Mouse (Mus musculus): ENCODE results near the gene Tspan13. TPM values are rescaled to one million over a fixed set of nuclear protein-coding genes. Genes with fewer than 3 reads are reported as not detected.

Tspan13 gene
- polyA plus RNA-seq (2021; fragmentation: Nextera tagmentation) = 424 and 476 TPM in 2 replicates
- long read RNA-seq, experiment 1, transcript Tspan13-201 (6 exons, 1,932 nt) = major isoform, 745 of 808 reads
- long read RNA-seq, experiment 1, partial matches to known transcripts = 17 of 808 reads
- long read RNA-seq, experiment 1, other reads (novel, unspliced or antisense) = 46 of 808 reads
- long read RNA-seq, experiment 2, transcript Tspan13-201 (6 exons, 1,932 nt) = major isoform, 2,229 of 2,287 reads
- long read RNA-seq, experiment 2, partial matches to known transcripts = 13 of 2,287 reads
- long read RNA-seq, experiment 2, other reads (novel, unspliced or antisense) = 45 of 2,287 reads

GRCm38 (mm10) chr12:36042348-36042778 lies at the start of gene Tspan13:
Gene Tspan13, minus strand, starts transcription at chr12:36042500.

GRCm38 (mm10) chr12:35992711-35993110 lies 49.6 kb downstream of the Tspan13 start, which contains the start of gene Agr2:
Gene Agr2, plus strand, starts transcription at chr12:35992907.

Other genes starting within 250 kb of the Tspan13 start
- not detected in 2 replicates for gene Agr3, start 116.9 kb downstream of the Tspan13 start, polyA plus RNA-seq (2021; fragmentation: Nextera tagmentation)
- gene Agr2, start 49.6 kb downstream of the Tspan13 start, polyA plus RNA-seq (2021; fragmentation: Nextera tagmentation) = not detected in 2 replicates
- gene Ankmy2, start 114.6 kb upstream of the Tspan13 start, polyA plus RNA-seq (2021; fragmentation: Nextera tagmentation) = 35.1 and 35.8 TPM in 2 replicates
- 33.6 and 36.9 TPM in 2 replicates for gene Bzw2, start 115.6 kb upstream of the Tspan13 start, polyA plus RNA-seq (2021; fragmentation: Nextera tagmentation)
- not detected in 2 replicates for gene Lrrc72, start 210.9 kb upstream of the Tspan13 start, polyA plus RNA-seq (2021; fragmentation: Nextera tagmentation)